Mouse (Mus musculus) lung, embryonic 16.5 days (tissue): ENCODE results near the gene Olfr763. TPM values are rescaled to one million over a fixed set of nuclear protein-coding genes. Genes with fewer than 3 reads are reported as not detected.
A peak's percentile ranks its signal among the peaks of the same experiment; 100 is the strongest.
"Not testable (repeated sequence)": the region's sequence is repeated elsewhere in the genome, so short reads cannot be mapped to it uniquely, and the experiment has no call there.

ENCODE experiments used
- ATAC-seq: fragments of 200-750 bp; cut with Nextera tagmentation; 2 replicates; pipeline ENCODE4 v1.8.0; 2017; ENCODE audit warnings: low read depth, mild to moderate bottlenecking, moderate library complexity
- H3K27ac ChIP-seq: fragments of 300-500 bp; sonication (generic); 2 replicates; pipeline ENCODE4 v1.5.1; 2014; ENCODE audit warnings: mild to moderate bottlenecking, control low read depth, low read length
- H3K27me3 ChIP-seq: fragments of 300-500 bp; sonication (generic); 2 replicates; pipeline ENCODE4 v1.6.1; 2014; ENCODE audit warnings: low read depth, low read length, mixed read lengths; ENCODE audit not compliant: control insufficient read depth, insufficient read depth
- H3K36me3 ChIP-seq: fragments of 300-500 bp; sonication (generic); 2 replicates; pipeline ENCODE4 v1.6.1; 2014; ENCODE audit warnings: low read length; ENCODE audit not compliant: control insufficient read depth, insufficient read depth
- H3K4me1 ChIP-seq: fragments of 300-500 bp; sonication (generic); replicated peaks from 2 replicates; pipeline ENCODE4 v1.6.1; 2014; ENCODE audit warnings: low read length, mixed read lengths; ENCODE audit not compliant: control insufficient read depth, insufficient read depth
- H3K4me2 ChIP-seq: fragments of 300-500 bp; sonication (generic); 2 replicates; pipeline ENCODE4 v1.6.1; 2014; ENCODE audit warnings: low read depth, low read length, control low read depth
- H3K4me3 ChIP-seq: fragments of 300-500 bp; sonication (generic); 2 replicates; pipeline ENCODE4 v1.5.1; 2014; ENCODE audit warnings: mild to moderate bottlenecking, low read length, control low read depth
- H3K9ac ChIP-seq: fragments of 300-500 bp; sonication (generic); 2 replicates; pipeline ENCODE4 v1.6.1; 2014; ENCODE audit warnings: low read length, control low read depth
- H3K9me3 ChIP-seq: fragments of 300-500 bp; sonication (generic); 2 replicates; pipeline ENCODE4 v1.6.1; 2016; ENCODE audit warnings: low read length; ENCODE audit not compliant: control insufficient read depth
- WGBS: fragments of 180-500 bp; shearing (Covaris S2); extraction: QIAGEN DNeasy Blood & Tissue Kit; methylation state at CpG from one replicate; pipeline ENCODE4 v1.1.7; 2014; 5-methylcytosine and 5-hydroxymethylcytosine counted together
- polyA plus RNA-seq: library from polyadenylated mRNA; unstranded; fragments of >200 nt; fragmentation: Nextera tagmentation; extraction: Ambion mirVana; gene quantifications from 2 replicates; pipeline ENCODE4 v1.2.1, GENCODE M21; 2015

Gene Olfr763
- polyA plus RNA-seq, 1 experiment from 2014 or later = not detected

DNA sequence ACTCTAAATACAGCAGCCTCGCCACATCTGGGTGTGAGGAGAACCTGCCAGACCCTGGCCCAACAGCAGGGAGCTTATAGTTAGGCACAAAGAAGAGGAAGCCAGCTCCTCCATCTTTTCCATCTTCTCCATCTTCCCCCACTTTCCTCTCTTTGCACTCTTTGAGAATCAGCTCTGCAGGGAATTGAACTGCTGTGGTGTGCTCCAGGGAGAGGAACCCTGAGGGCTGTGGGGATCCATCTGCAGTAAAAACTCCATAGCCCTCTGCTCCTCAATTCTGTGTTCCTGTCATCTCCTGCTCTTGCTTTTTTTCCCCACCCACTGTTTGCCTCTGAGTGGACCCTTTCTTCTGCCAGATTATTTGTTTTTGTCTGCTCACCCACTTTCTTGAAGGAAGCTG, 21.5 kb upstream of the Olfr763 start, which contains the start of gene Olfr9:
Gene Olfr9 (plus strand): TSS at position 301 of the 400 bp plus-strand sequence.
- not testable (repeated sequence) for H3K4me3 ChIP-seq, H3K4me1 ChIP-seq, H3K36me3 ChIP-seq, H3K27me3 ChIP-seq, H3K27ac ChIP-seq, H3K9ac ChIP-seq, ATAC-seq, H3K4me2 ChIP-seq, H3K9me3 ChIP-seq
- 67% methylated on average over 1 of the region's 1 CpGs for WGBS

DNA sequence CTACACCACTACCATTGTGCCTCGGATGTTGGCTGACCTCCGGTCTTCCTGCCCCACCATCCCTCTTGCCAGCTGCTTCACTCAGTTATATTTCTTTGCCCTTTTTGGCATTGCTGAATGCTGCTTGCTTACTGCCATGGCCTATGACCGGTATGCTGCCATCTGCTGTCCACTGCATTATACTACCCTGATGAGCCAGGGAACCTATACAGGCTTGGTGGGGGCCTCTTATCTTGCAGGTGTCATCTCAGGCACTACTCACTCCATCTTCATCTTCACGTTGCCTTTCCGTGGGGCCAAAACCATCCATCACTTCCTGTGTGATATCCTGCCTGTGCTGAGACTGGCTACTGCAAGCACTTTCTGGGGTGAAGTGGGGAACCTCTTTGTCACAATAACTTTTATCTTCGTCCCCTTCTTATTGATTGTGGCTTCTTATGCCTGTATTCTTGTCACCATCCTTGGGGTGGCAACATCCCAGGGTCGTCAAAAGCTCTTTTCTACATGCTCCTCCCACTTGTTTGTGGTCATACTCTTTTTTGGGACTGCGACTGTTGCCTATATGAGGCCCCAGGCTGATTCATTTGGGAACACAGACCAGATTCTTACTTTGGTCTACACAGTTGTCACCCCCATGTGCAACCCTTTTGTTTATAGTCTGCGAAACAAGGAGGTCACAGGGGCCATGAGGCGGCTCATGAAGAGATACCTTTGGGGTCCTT, 20.3 kb upstream of the Olfr763 start:
- not testable (repeated sequence) for H3K9ac ChIP-seq, H3K9me3 ChIP-seq, H3K4me1 ChIP-seq, H3K4me3 ChIP-seq, H3K27me3 ChIP-seq, H3K27ac ChIP-seq, ATAC-seq, H3K36me3 ChIP-seq, H3K4me2 ChIP-seq
- 58% methylated on average over 7 of the region's 10 CpGs for WGBS

DNA sequence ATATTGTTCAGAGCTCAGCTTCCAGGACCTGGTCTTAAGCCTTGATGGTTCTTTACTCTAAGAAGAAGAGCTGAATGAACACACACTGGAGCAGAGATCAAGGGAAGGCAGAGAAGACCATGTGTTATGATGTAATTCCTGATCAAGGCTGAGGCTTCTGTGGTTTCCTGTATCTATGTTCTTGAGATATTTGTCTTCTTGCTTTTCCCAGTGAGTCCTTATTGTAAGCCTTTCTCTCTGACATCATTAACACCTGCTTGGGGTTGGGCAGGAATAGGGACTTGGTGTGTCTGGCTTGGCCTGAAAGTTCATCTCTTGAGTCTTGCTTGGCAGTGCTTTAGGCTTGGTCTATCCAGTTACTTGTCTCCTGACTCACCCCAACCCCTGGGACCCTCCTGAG, 19.6 kb upstream of the Olfr763 start:
- no peak for ATAC-seq
- no peaks in the 10 kb centered on the region for H3K9me3 ChIP-seq
- no peaks in the 10 kb centered on the region for H3K27me3 ChIP-seq

DNA sequence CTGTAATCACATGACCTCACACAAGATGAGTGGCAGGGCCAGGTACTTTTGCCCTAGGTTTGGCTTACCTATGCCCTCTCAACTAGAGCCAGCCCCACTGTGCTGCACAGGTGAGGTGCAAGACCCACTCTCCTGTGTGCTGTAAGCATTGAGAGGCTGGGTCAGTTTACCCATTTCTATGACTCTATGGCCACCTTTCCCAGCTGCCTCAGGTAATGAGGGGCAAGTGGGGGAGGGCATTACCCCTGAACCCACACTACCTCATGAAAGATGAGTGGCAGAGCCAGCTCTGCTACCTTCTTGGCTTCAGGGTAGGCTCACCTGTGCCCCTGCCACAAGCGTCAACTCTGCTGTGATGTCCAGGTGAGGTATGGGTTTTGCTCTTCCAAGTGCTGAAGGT, 14.8 kb upstream of the Olfr763 start:
- H3K27ac ChIP-seq = no peak overlapping the region
- no peaks in the 10 kb centered on the region for H3K36me3 ChIP-seq
- no peaks in the 10 kb centered on the region for H3K4me1 ChIP-seq
- ATAC-seq = no peak
- H3K9ac ChIP-seq = no peak overlapping the region
- no peak overlapping the region for H3K4me2 ChIP-seq
- H3K27me3 ChIP-seq = no peaks in the 10 kb centered on the region
- H3K4me3 ChIP-seq = no peak overlapping the region
- 95% methylated on average over 1 of the region's 1 CpGs for WGBS
- no peaks in the 10 kb centered on the region for H3K9me3 ChIP-seq

More for the DNA sequence above, 19.6 kb upstream of the Olfr763 start:
- H3K36me3 ChIP-seq = no peaks in the 10 kb centered on the region
- H3K4me1 ChIP-seq = no peaks in the 10 kb centered on the region
- no peak overlapping the region for H3K9ac ChIP-seq
- H3K27ac ChIP-seq = no peak overlapping the region
- H3K4me2 ChIP-seq = no peak overlapping the region
- no peak overlapping the region for H3K4me3 ChIP-seq

DNA sequence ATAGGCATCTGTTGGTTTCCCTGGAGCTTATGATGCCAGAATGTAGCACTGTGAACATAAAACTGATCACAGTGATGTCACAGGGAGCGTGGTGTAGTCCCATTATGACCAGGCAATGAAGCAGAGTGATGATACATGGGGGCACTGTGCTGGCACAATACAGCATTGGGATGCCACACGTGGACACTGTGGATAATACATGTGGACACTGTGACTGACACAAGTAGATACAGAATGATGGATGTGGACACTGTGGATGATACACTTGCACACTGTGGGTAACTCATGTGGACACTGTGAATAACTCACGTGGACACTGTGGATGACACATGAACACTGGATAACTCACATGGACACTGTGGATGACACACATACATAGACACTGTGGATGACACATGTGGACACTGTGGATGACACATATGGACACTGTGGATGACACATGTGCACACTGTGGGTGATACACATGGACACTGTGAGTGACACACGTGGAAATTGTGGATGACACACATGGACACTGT, 14.0 kb upstream of the Olfr763 start:
- Histone ChIP-seq H3K4me1 (no peaks in the 10 kb centered on the region), H3K27me3 (no peaks in the 10 kb centered on the region), H3K36me3 (no peaks in the 10 kb centered on the region), H3K4me2 (no peak overlapping the region), H3K27ac (no peak overlapping the region), H3K4me3 (no peak overlapping the region), H3K9me3 (no peaks in the 10 kb centered on the region), H3K9ac (no peak overlapping the region)
- 70% methylated on average over 4 of the region's 4 CpGs for WGBS
- no peak for ATAC-seq

DNA sequence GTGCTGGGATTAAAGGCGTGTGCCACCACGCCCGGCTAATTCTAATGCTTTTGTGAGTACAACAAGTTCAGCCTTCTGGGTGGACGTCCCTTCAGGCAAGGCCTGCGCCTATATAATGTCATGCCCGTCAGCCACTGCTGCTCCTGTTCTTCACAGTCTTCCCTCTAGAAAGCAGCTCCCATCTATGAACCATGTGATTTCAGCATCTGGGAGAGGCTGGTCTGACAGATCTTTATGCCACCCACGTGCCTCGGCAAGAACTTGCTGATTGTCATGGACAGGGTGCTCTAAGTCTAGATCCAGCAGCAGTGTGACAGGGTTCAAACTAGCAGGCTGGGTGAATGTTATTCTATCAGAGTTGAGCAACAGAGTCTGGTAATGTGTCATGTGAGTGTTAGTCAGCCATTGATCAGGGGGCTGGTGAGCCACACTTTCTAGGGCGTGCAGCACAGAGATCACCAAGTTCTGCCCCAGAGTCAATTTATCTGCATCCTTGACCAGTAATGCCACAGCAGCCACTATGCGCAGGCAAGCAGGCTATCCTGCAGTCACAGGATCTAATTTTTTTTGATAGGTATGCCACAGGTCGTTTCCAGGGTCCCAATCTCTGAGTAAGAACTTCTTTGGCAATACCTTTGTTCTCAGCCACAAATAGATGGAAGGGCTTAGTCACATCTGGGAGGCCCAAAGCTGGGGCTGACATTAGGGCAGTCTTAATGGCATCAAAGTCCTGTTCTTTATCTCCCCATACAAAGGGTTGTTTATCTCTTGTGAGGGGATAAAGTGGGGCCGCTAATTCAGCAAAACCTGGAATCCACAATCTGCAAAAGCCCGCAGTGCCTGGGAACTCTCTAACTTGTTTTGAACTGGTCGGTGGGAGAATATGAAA, 6.3 kb upstream of the Olfr763 start:
- no peak overlapping the region for H3K4me3 ChIP-seq
- H3K27me3 ChIP-seq = no peaks in the 10 kb centered on the region
- ATAC-seq = no peak
- H3K9ac ChIP-seq = no peak overlapping the region
- H3K27ac ChIP-seq = no peak overlapping the region
- peaks cover 2% of the 10 kb centered on the region; the same call in 1 of the 2 replicates for H3K9me3 ChIP-seq
- no peaks in the 10 kb centered on the region for H3K36me3 ChIP-seq
- H3K4me2 ChIP-seq = no peak overlapping the region
- 75% methylated on average over 14 of the region's 14 CpGs for WGBS
- no peaks in the 10 kb centered on the region for H3K4me1 ChIP-seq

DNA sequence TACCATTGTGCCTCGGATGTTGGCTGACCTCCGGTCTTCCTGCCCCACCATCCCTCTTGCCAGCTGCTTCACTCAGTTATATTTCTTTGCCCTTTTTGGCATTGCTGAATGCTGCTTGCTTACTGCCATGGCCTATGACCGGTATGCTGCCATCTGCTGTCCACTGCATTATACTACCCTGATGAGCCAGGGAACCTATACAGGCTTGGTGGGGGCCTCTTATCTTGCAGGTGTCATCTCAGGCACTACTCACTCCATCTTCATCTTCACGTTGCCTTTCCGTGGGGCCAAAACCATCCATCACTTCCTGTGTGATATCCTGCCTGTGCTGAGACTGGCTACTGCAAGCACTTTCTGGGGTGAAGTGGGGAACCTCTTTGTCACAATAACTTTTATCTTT, 920 bp downstream of the Olfr763 start:
- not testable (repeated sequence) for H3K27me3 ChIP-seq, H3K4me2 ChIP-seq, H3K4me1 ChIP-seq, H3K27ac ChIP-seq, H3K4me3 ChIP-seq, H3K9ac ChIP-seq, H3K36me3 ChIP-seq, H3K9me3 ChIP-seq
- 54% methylated on average over 2 of the region's 5 CpGs for WGBS
- peak; percentile 34; the same call in 1 of the 2 replicates for ATAC-seq

DNA sequence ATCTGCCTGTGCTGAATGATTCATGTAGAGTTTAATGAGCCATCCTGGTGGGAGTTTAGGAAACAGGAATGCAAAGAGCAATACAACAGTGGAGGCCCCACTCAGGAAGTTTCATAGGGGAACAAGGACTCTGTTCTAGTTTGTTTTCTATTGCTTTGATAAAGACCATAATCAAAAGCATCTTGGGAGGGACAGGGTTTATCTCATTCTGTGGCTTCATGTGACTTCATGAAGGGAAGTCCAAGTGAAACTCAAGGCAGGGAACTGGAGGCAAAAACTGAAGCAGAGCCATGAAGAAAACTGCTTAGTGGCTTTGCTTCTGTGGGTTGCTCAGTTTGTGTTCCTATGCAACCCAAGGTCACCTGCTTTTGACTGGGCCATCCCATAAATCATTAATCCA, 3.9 kb downstream of the Olfr763 start:
- H3K4me2 ChIP-seq = no peak overlapping the region
- no peaks in the 10 kb centered on the region for H3K36me3 ChIP-seq
- H3K4me1 ChIP-seq = no peaks in the 10 kb centered on the region
- ATAC-seq = no peak
- no peak overlapping the region for H3K4me3 ChIP-seq
- H3K9me3 ChIP-seq = no peaks in the 10 kb centered on the region
- no peaks in the 10 kb centered on the region for H3K27me3 ChIP-seq
- H3K9ac ChIP-seq = no peak overlapping the region
- H3K27ac ChIP-seq = no peak overlapping the region

DNA sequence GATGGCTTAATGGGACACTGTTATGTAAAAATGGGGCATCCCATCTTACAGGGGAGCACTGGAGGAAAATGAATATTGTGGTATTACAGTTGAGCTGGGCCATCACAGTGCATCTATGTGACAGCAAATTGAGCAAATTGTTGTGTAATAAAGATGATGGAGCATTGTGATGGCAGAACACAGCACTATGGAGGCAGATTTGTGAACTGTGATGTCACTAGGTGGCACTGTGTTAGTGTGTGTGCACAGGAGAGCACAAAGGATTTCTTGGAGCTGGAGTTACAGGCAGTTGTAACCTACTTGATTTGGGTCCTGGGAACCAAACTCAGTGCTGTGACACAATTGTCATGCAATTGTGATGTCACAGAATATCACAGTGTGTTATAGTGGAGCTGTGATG, 12.7 kb downstream of the Olfr763 start:
- H3K27ac ChIP-seq = no peak overlapping the region
- no peak overlapping the region for H3K9ac ChIP-seq
- H3K4me3 ChIP-seq = no peak overlapping the region
- ATAC-seq = no peak
- H3K27me3 ChIP-seq = no peaks in the 10 kb centered on the region
- H3K36me3 ChIP-seq = no peaks in the 10 kb centered on the region
- no peaks in the 10 kb centered on the region for H3K9me3 ChIP-seq
- H3K4me1 ChIP-seq = no peaks in the 10 kb centered on the region
- H3K4me2 ChIP-seq = no peak overlapping the region
